Mouse (Mus musculus) midbrain, embryonic 11.5 days (tissue): ENCODE measurements around the gene Birc5. TPM values are rescaled to one million over a fixed set of nuclear protein-coding genes. Genes with fewer than 3 reads are reported as not detected.

Experiments used
- ATAC-seq: fragments of 200-750 bp; cut with Nextera tagmentation; 2 replicates; pipeline ENCODE4 v1.8.0; 2017; ENCODE audit warnings: moderate TSS enrichment, moderate library complexity; ENCODE audit not compliant: low FRiP score
- DNase-seq: peaks from one replicate; pipeline ENCODE4 v3.0.0; 2015; ENCODE audit warnings: low spot score; ENCODE audit errors: missing footprints
- H3K27ac ChIP-seq: fragments of 300-500 bp; sonication (generic); 2 replicates; pipeline ENCODE4 v1.5.1; 2014; ENCODE audit warnings: low read depth, low read length
- H3K27me3 ChIP-seq: fragments of 300-500 bp; sonication (generic); 2 replicates; pipeline ENCODE4 v1.6.1; 2014; ENCODE audit warnings: mild to moderate bottlenecking, low read length, moderate library complexity, mixed read lengths; ENCODE audit not compliant: control insufficient read depth, insufficient read depth
- H3K36me3 ChIP-seq: fragments of 300-500 bp; sonication (generic); 2 replicates; pipeline ENCODE4 v1.6.1; 2014; ENCODE audit warnings: mild to moderate bottlenecking, low read length, moderate library complexity, mixed read lengths; ENCODE audit not compliant: control insufficient read depth, insufficient read depth
- H3K4me1 ChIP-seq: fragments of 300-500 bp; sonication (generic); 2 replicates; pipeline ENCODE4 v1.6.1; 2014; ENCODE audit warnings: low read length; ENCODE audit not compliant: control insufficient read depth, insufficient read depth
- H3K4me2 ChIP-seq: fragments of 300-500 bp; sonication (generic); 2 replicates; pipeline ENCODE4 v1.6.1; 2014; ENCODE audit warnings: mild to moderate bottlenecking, moderate library complexity
- H3K4me3 ChIP-seq: fragments of 300-500 bp; sonication (generic); 2 replicates; pipeline ENCODE4 v1.5.1; 2014; ENCODE audit warnings: low read depth, low read length
- H3K9ac ChIP-seq: fragments of 300-500 bp; sonication (generic); 2 replicates; pipeline ENCODE4 v1.6.1; 2014; ENCODE audit warnings: low read length
- H3K9me3 ChIP-seq: fragments of 300-500 bp; sonication (generic); 2 replicates; pipeline ENCODE4 v1.6.1; 2016; ENCODE audit warnings: low read length; ENCODE audit not compliant: control insufficient read depth
- WGBS: fragments of 180-500 bp; shearing (Covaris S2); extraction: QIAGEN DNeasy Blood & Tissue Kit; methylation state at CpG from one replicate; pipeline ENCODE4 v1.1.7; 2014; 5-methylcytosine and 5-hydroxymethylcytosine counted together
- polyA plus RNA-seq: library from polyadenylated mRNA; unstranded; fragments of >200 nt; fragmentation: Nextera tagmentation; extraction: Ambion mirVana; gene quantifications from 2 replicates; pipeline ENCODE4 v1.2.1, GENCODE M21; 2014

Gene Birc5
- polyA plus RNA-seq, 1 experiment from 2014 or later: 346 TPM

DNA sequence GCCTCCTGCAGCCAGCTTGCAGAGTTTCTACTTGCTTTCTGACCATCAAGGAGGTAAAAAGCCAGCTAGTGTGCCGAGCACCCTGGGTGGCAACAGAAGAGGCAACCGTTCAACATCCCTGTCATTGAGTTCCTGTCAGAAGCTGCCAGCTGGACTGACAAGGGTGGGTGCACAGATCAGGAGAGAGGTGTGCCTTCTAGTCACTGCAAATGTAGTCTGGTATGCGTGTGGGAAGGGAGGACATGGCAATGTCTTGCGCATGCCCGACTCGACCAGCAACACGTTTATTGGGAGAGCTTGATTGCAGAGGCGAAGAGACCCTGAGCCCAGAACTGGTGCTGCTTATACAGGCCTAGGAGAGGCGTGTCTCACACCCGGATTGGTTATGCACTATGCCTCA is 8.4 kb downstream of the Birc5 start:
- DNase-seq (no peak), ATAC-seq (no peak)
- Histone ChIP-seq H3K9me3 (no peaks in the 10 kb centered on the region), H3K27me3 (peaks cover 17% of the 10 kb centered on the region), H3K9ac (no peak overlapping the region), H3K36me3 (peaks cover 37% of the 10 kb centered on the region), H3K4me3 (no peak overlapping the region), H3K4me2 (no peak overlapping the region), H3K27ac (no peak overlapping the region), H3K4me1 (no peaks in the 10 kb centered on the region)
- 97% methylated on average over 10 of the region's 10 CpGs for WGBS

DNA sequence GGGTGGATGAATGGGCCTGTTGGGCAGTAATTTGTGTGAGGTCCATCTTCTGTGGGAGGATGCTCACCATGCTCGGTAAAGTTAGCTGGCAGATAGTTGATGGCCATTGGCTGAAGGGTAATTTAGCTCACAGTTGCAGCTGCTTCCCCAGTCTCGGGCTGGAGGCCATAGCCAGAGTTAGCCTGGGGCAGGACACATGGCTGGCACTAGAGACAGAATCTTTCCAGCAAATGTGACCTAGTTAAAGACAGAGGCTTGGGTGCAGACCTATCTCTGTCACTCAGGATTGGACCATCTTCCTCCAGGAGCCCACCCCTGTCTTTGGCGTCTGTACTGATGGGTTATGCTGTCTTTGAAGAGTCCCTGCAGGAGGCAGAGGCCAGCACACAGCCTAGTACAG is 9.3 kb downstream of the Birc5 start:
- ATAC-seq (no peak), DNase-seq (no peak)
- H3K4me1 ChIP-seq: peaks cover 5% of the 10 kb centered on the region
- no peak overlapping the region for H3K4me2 ChIP-seq
- 58% methylated on average over 3 of the region's 3 CpGs for WGBS
- no peak overlapping the region for H3K4me3 ChIP-seq
- peaks cover 29% of the 10 kb centered on the region for H3K36me3 ChIP-seq
- no peak overlapping the region for H3K27ac ChIP-seq
- no peaks in the 10 kb centered on the region for H3K9me3 ChIP-seq
- peaks cover 22% of the 10 kb centered on the region for H3K27me3 ChIP-seq
- H3K9ac ChIP-seq: no peak overlapping the region

DNA sequence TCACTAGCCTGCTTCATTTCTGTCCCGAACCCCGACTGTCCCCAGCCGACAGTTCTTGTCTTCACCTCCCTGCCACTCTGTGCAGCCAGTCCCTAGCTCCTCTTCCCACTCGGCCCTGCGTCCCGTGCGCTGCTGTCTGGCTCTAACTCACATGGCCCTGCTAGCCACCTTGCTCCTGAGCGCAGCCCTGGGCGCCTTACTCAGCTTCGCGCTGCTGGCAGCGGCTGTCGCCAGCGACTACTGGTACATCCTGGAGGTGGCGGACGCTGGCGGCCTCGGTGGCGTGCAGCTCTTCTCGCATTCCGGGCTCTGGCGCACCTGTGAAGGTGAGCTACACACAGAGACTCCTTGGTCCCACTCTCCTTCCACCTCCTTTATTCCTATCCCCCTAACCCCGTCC is 11.6 kb downstream of the Birc5 start, which contains the start of gene Tmem235:
Tmem235 (plus strand) TSS at position 152 of the 400 bp plus-strand sequence.
- no peak within 1 kb of the TSS for H3K9ac ChIP-seq
- H3K27ac ChIP-seq: no peak within 1 kb of the TSS
- H3K4me1 ChIP-seq: peaks cover 13% of the 10 kb centered on the region
- no peaks in the 10 kb centered on the region for H3K9me3 ChIP-seq
- ATAC-seq (no peak), DNase-seq (no peak)
- 4% methylated on average over 23 of the region's 23 CpGs for WGBS
- 0 out of 2 replicates have a peak within 1 kb of the TSS, but pooled peaks have one; percentile 4 for H3K4me2 ChIP-seq
- peaks cover 18% of the 10 kb centered on the region for H3K36me3 ChIP-seq
- H3K27me3 ChIP-seq: peaks cover 22% of the 10 kb centered on the region
- H3K4me3 ChIP-seq: no peak within 1 kb of the TSS

DNA sequence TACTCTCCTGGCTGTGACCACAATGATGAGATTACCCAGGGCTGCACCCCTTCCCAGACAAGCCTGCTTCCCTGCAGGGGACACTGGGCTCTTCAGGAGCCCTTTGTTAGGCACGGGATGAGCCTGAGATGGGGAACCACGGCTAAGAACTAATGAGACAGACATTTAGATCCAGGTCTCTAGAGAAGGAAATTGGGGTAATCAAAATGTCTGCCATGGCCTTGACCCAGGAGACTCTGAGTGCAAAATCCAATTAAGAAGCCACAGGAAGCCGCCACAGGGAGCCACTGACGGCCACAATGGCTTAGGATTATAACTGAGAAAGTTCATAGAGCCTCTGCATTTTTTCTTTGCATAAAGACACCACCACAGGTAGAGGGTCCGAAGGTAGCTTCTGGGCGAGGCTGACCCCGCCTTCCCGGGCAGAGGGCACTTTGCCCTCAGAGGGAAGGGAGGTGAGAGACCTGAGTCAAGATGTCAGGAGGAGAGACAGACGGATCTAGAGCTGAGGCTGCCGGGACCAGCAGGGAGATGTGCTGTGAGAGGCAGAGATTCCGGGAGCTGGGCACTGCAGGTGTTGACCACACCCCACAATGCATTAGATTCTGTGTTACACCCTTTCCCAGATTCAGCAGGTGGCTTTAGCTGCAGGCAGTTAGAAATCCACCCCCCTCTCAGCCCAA is 14.3 kb downstream of the Birc5 start:
- ATAC-seq (no peak), DNase-seq (no peak)
- peaks cover 23% of the 10 kb centered on the region for H3K4me1 ChIP-seq
- no peaks in the 10 kb centered on the region for H3K36me3 ChIP-seq
- H3K27ac ChIP-seq: no peak overlapping the region
- H3K9ac ChIP-seq: no peak overlapping the region
- no peaks in the 10 kb centered on the region for H3K9me3 ChIP-seq
- H3K4me3 ChIP-seq: no peak overlapping the region
- H3K4me2 ChIP-seq: no peak overlapping the region
- 19% methylated on average over 11 of the region's 11 CpGs for WGBS
- H3K27me3 ChIP-seq: peaks cover 22% of the 10 kb centered on the region

DNA sequence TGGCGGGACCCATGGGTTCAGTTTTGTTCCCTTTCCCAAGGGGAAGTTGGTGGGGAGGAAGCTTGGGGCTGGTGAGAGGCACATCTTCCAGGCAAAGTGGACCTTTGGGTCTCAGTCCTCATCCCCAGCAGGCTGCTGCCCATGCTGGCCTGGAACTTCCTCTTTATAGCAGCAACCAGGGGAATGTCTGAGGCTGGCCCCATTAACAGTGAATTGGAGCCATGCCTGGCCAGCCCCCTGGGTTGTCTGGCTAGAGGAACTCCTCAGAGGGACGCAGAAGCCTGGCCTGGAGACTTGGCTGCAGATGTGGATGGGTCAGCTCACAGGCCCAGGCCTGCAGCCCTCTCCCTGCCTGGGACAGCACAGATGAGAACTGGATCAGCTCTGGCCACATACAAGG is 15.8 kb downstream of the Birc5 start:
- ATAC-seq: no peak
- H3K4me3 ChIP-seq: no peak overlapping the region
- H3K36me3 ChIP-seq: no peaks in the 10 kb centered on the region
- H3K4me1 ChIP-seq: peaks cover 23% of the 10 kb centered on the region
- 65% methylated on average over 2 of the region's 2 CpGs for WGBS
- peaks cover 19% of the 10 kb centered on the region for H3K27me3 ChIP-seq
- no peak for DNase-seq
- H3K9me3 ChIP-seq: no peaks in the 10 kb centered on the region
- H3K4me2 ChIP-seq: no peak overlapping the region
- no peak overlapping the region for H3K9ac ChIP-seq
- no peak overlapping the region for H3K27ac ChIP-seq

DNA sequence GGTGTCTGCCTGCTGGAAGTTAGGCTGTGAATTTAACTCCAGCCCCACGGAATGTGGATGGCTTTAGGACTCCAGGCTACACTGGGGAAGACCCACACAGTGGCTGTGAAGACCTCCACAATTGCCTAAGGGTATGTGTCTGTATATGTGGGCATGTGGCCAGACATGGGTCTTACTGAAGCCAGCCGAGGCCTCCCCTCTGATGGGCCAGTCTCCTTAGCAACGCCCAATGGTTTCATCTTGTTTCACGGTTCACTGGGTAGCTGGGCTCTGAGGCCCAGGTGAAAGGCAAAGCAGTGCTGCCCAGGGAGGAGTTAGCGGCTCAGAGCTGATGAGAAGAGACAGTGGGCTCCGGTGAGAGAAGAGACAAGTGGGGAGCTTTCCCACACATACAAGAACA is 16.9 kb downstream of the Birc5 start:
- ATAC-seq: peak; percentile 30; the same call in 1 of the 2 replicates
- Histone ChIP-seq H3K27me3 (peaks cover 8% of the 10 kb centered on the region), H3K36me3 (no peaks in the 10 kb centered on the region), H3K27ac (peak overlapping the region; percentile 51; the same call in 1 of the 2 replicates), H3K4me2 (0 out of 2 replicates have a peak overlapping the region, but pooled peaks have one; percentile 10), H3K9ac (peak overlapping the region; percentile 24; the same call in 1 of the 2 replicates), H3K9me3 (no peaks in the 10 kb centered on the region), H3K4me3 (no peak overlapping the region), H3K4me1 (peaks cover 25% of the 10 kb centered on the region)
- no peak for DNase-seq
- 11% methylated on average over 6 of the region's 6 CpGs for WGBS

DNA sequence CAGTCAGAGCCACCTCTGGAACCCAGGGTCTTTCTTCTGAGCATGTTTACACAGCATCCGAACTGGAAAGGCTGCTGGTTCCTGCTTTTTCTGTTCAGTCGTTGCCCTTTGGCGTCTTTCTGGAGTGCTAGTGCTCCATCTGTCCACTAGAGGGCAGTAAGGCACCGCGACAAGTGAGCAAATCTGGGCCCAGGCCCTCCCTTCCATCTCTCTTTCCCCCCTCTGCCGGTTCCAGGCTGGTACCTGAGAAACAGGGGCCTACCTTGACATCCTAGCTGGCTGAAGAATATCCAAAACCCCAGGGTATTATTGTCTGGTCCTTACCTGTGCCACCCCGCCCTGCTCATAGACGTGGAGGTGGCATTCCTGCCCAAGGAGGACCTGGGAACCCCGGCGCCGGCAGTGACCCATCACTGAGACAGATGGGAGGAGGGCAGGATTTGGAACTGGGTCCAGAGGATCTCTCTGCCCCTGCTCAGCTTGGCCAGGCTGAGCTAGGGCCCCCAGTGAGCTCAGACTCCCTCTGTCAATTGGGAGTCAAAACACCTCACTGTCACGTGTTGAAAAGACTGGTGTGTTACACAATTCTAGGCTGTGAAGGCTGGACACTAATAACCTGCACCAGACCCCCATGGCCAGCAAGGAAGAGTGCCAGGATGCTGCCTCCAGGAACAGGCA is 21.8 kb downstream of the Birc5 start:
- Histone ChIP-seq H3K27ac (no peak overlapping the region), H3K9me3 (no peaks in the 10 kb centered on the region), H3K9ac (peak overlapping the region; percentile 36; the same call in 1 of the 2 replicates), H3K4me2 (no peak overlapping the region), H3K4me1 (peaks cover 18% of the 10 kb centered on the region), H3K36me3 (no peaks in the 10 kb centered on the region), H3K4me3 (no peak overlapping the region), H3K27me3 (no peaks in the 10 kb centered on the region)
- 34% methylated on average over 12 of the region's 12 CpGs for WGBS
- peak; percentile 96 for DNase-seq
- ATAC-seq: no peak

DNA sequence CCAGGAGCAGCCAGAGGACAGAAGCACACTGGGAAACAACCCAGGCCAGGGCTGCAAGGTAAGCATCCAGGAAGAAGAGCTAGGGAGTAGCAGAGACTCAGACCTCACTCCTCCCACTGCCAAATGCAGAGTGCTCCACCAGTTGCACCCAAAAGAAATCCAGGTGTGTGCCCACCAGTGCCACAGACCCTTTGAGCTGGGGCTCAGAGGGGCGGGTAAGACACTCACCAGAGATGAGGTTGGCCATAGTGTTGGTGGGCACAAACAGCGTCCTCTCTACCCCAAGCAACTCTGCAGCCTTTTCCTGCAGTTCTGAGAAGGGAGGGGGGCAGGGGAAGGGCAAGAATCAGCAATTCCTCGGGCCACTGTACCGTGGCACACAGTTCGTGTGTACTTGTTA is 22.3 kb downstream of the Birc5 start:
- Histone ChIP-seq H3K4me2 (no peak overlapping the region), H3K36me3 (no peaks in the 10 kb centered on the region), H3K27me3 (no peaks in the 10 kb centered on the region), H3K4me1 (peaks cover 13% of the 10 kb centered on the region), H3K27ac (no peak overlapping the region), H3K9ac (no peak overlapping the region), H3K9me3 (no peaks in the 10 kb centered on the region), H3K4me3 (no peak overlapping the region)
- WGBS: 67% methylated on average over 5 of the region's 5 CpGs
- DNase-seq (no peak), ATAC-seq (no peak)

DNA sequence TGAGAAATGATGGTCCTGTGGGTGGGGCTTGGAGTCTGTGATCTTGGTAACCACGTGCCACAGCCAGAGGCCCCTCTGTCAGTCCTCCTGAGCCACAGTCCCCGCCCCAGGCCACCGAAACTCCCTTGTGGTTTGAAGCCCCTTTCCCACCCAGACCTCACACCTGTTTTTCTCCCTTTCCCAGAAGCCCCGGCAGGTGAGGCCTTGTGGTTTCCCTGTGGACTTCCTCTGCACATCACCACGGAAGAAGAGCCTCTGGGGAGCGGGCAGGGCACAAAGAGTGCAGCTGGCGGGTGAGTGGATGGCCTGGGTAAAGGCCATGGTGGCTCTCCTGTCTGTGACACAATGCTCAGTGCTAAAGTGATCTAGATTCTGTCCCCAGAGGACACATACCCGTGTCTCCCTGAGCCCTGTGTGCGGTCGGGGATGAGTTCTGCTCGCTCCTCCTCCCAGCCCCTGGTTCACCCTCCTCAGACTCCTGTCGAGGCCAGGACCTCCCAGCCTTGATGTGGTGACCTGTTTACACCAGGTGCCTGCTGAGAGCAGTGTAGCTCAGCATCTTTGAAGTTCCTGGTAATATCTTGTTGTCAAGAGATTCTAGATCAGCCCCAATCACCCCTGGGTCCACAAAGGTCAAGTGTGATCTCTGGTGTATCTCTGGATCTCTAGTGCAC is 23.0 kb downstream of the Birc5 start:
- Histone ChIP-seq H3K4me3 (no peak overlapping the region), H3K27ac (no peak overlapping the region; the same call in 1 of the 2 replicates), H3K36me3 (no peaks in the 10 kb centered on the region), H3K9ac (no peak overlapping the region), H3K4me1 (peaks cover 11% of the 10 kb centered on the region), H3K9me3 (no peaks in the 10 kb centered on the region), H3K27me3 (no peaks in the 10 kb centered on the region), H3K4me2 (no peak overlapping the region; the same call in 1 of the 2 replicates)
- WGBS: 64% methylated on average over 12 of the region's 12 CpGs
- DNase-seq: no peak
- no peak for ATAC-seq
